Mouse (Mus musculus) gastrocnemius, adult 8-10 months (tissue): ENCODE measurements around the gene March10. TPM values are rescaled to one million over a fixed set of nuclear protein-coding genes. Genes with fewer than 3 reads are reported as not detected.

Source experiments
- DNase-seq, 2 experiments: peaks; one replicate each; pipeline ENCODE4 v3.0.0; 2022; ENCODE audit warnings: low spot score in 2 of 2
- total RNA-seq, 4 experiments: library from RNA; stranded (reverse); gene quantifications; 2 replicates each; pipeline ENCODE4 v1.2.4; 2022

The March10 gene
- not detected for total RNA-seq

DNA sequence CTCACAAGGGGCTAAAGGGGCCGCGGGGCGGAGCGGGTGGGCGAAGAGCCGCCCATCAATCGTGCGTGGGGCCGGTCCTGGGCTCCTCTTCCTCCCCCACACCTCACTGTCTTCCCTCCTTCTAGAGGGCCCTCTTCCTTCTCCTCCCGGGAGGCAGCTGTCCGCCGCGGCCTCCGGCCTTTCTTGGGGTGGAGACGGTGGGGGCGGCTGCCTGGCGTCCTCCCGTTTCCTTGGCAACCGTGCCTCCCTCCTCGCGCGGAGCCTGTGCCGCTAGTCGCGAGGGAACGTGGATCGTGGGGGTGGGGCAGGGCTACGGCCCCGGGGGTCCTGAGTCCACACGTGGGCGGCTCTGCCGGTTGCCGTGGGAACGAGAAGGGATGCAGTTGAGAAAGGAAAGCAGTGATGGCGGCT lies at the start of gene March10:
Gene March10 (minus strand): TSS at position 239 of the 411 bp plus-strand sequence.
- DNase-seq, result no peak

- no peak for DNase-seq
Observed at GRCm38 (mm10) chr11:105506322-105506721, 49.8 kb upstream of the March10 start.

- no peak for DNase-seq
Observed at GRCm38 (mm10) chr11:105505038-105505437, 48.5 kb upstream of the March10 start.

DNA sequence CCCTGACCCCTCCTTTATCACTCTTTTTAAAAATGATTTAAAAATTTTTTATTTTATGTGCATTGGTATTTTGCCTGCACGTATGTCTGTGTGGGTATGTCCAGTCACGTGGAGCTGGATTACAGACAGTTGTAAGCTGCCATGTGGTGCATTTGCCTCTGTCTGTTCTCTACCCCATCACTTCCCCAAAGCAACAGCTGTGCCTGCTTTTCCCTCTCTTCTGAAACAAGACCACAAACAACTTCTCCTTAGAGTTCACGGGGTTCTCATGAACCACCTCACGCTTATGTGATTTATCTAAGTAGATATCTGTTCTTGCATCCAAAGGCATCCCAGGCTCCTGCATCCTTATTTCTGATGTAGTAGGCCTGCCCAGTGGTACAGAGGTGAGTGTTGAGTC lies 45.8 kb upstream of the March10 start:
- no peak for DNase-seq

DNA sequence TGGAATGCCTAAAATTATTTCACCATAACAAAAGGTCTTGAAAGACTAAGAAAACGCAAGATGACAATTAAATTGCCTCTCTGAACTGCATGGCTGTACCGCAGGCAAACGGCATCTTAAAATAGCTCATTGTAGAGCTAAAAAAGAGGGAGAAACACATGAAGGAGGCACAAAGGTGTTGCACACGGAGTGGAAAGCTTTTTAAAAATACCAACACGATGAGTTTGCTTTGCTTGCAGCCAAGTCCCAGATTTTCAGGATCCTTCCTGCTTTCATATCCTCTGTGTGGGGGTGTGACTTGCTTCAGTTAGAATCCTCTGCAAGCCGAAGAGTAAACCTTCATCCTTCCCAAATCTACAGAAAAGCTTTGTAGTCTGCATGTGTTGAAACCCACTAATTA lies 41.0 kb upstream of the March10 start:
- DNase-seq, result no peak

GRCm38 (mm10) chr11:105496665-105497064 lies 40.1 kb upstream of the March10 start:
- no peak for DNase-seq

DNA sequence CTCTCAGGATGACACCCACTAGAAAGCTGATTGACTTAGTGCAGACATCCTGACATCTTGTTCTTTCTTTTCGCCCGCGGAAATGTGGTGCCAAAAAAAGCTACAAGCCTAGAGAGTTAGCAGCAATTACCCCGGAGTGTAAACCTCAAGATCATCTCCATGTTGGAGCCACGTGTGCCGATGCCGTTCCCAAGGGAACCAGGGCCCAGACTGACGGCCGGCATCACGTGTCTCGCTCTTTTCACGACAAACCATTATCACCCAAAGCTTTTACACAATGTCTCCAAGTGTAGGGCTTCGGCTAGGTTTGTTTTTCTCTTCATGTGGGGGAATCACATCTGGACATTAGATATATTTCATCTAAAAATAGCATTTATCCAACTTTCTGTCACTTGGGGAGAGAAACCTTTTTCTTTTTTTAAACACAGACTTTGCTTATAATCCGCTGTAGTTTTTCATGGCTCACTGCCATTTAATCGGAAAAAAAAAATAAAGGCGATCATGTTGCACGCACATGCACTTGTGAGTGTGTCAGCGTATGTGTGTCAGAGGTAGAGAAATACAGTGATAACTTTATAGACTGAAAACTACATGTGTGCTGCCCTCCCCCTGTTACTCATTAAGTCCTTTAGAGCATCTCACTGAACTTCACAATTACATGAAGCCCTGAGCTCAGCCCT lies 39.2 kb upstream of the March10 start:
- no peak for DNase-seq

DNA sequence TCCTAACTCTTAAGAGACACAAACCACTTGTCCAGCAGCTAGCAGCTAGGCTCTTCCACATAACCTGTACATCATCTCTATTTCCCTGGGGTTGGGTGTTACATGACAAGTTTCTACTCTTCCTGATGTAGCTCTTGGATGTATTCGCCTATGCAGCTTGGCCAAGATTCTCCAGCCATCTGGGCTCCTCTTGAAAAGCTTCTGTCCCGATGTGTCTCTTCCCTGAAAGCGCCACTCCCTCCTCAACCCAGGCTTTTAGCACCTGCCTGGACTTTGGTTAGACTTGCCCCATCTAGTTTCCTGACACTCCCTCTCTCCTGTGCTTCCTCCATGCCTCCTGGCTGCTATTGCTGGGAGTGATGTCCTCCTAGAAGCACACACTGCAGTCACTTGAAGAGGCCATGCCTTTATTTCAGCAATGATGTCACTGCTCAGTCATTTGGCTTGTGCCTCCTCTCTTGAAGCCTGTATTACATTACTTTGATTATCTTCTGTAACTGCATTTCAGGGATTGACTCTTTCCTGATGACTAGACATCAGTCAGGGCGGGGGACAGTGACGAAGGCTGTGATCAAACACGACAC lies 38.3 kb upstream of the March10 start:
- no peak for DNase-seq

DNA sequence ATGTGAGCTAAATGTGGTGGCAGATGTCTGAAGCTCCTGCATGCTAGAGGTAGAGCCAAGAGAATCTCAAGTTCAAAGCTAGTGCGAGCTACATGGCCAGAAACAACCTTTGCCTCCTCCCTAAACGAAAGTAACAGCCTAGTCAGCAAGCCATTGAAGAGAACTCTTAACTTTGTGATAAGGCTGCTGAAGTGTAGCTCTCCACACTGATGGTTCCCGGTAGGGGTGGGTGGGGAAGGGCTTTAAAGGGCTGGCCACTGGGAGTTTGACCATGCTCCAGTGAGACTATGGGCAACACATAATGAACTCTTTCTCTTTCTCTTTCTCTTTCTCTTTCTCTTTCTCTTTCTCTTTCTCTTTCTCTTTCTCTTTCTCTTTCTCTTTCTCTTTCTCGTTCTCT lies 35.9 kb upstream of the March10 start:
- no peak for DNase-seq

GRCm38 (mm10) chr11:105490971-105491370 lies 34.4 kb upstream of the March10 start:
- DNase-seq, result no peak

GRCm38 (mm10) chr11:105485412-105485811 lies 28.9 kb upstream of the March10 start:
- DNase-seq, result no peak

DNA sequence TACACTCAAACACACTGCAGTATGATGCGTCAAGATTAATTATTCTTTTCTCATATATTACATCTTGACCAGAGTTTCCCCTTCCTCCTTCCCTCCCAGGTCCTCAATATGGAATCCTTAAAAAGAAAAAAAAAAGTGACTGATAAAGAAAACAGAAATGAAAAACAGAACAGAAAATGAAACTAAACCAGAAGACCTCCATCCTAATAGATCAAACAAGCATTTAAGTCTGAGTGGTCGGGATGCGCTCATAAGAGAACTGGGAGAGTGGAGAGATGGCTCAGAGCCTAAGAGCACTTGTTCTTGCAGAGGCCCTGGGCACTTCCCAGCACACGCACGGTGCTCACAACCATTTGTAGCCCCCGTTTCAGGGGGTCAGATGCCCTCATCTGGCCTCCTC lies 28.5 kb upstream of the March10 start:
- no peak for DNase-seq

GRCm38 (mm10) chr11:105482747-105483146 lies 26.2 kb upstream of the March10 start:
- no peak for DNase-seq

DNA sequence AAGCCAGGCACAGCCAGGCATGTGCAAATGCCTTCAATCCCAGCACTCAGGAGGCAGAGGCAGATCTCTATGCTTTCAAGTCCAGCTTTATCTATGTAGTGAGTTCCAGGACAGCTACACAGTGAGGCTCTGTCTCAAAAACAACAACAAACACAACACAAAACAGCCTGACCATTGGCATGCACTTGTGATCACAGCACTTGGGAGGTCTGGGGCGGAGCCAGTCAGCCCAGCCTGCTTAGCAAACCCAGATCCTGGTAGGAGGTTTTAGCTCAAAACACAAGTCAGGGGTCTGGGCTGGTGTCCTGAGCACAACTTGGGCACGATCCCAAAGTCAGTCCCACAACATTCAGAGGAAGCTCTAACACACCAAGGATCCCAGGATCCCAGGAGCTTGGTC lies 18.2 kb upstream of the March10 start:
- no peak for DNase-seq

DNA sequence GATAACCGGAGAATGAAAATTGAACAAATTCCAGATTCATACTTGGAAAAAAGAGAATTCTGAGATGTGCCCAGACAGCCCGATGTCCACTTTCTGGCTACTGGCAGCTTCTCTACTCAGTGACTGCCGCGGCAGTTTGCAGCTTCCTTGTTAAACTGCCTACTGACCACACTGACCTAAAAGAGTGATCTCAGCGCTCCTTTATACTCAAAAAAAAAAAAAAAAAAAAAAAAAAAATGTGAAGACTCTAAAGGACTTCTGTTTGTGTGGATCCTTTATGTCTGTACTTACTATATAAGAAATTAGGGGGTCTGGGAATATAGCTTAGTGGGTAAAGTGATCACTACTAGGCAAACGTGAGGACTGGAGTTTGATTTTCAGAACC lies 17.8 kb upstream of the March10 start:
- no peak for DNase-seq

DNA sequence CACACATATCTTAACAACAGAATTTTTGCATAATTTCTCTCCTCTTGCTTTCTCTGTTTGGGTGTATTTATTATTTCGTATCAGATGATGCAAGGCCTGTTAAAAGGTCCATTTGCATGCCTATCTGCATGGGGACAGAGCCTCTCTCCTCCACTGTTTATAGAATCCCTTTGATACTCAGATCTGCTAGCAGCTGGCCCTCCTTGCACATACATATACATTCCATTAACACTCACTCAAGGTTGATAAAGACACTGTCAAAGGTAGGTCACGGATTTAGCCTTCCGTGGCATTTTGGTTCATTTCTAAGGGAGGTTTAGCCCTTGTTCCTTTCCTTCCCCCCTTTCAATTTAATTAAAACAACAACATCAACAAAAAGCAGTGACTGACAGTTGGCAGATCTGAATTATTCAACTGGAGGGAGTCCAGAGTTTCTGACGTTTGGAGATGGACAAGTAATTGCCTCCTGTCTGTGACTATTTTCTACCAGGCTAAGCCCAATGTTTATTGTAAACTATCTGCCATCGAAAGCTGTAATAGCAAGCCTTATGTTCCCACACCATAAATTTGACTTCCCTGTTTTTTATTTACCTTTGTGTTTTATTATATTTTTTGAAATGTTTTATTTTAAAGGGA lies 17.3 kb upstream of the March10 start:
- no peak for DNase-seq

GRCm38 (mm10) chr11:105472610-105473009 lies 16.1 kb upstream of the March10 start:
- no peak for DNase-seq

DNA sequence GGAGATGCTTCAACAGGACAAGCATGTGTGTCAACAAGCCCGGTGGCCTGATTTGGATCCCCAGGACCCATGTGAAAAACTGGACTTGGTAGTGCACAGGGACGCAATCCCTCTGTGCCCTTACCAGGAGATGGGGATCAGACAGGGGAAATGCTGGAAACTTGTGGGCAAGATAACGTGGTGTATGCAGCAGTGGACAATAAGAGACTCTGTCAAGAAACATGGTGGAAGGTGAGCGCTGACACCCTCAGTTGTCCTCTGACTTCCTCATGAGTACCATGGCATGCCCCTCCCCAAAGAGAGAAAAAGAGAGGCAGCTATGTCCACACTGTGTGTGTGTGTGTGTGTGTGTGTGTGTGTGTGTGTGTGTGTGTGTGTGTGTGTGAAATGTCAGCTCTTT lies 14.4 kb upstream of the March10 start:
- no peak for DNase-seq

DNA sequence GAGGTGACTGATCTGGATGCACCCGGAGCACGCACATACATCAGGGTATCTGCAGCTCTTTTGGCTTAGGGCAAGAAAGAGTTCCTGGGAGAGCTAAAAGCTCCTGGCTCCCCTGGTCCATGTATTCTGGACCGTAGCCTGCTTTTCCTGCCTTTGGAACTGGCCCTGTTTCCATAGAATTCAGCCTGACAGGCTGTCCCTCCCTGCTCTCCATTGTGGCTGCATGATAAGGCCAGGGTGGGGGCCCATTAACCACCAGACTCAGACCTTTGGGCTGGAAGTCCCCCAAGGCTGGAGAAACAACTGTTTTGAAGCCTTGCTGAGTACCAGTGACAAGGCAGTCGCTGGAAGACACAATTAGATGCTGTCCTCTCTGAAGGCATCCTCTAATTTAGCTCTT lies 13.0 kb upstream of the March10 start:
- no peak for DNase-seq

DNA sequence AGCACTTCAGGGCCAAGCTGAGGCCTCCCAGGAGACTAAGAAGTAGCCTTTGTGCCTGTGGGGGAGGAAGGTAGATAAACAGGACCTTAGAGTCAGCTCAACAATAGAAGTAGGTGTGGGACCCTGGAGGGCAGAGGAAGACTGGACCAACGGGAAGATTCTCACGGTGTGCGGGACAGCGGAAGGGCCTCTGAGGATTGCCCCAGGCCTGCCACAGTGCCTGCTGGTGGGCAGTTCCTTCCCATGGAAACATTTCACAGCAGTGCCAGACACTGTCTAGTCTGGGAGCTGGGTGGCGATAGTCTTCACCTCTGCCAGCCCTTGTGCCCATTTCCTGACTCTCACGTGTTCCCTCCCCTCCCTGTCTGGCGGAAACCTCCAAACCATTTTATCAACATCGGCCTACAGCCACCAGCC lies 12.6 kb upstream of the March10 start:
- DNase-seq, result no peak

- no peak for DNase-seq
Observed at GRCm38 (mm10) chr11:105468436-105468835, 11.9 kb upstream of the March10 start.

GRCm38 (mm10) chr11:105467816-105468215 lies 11.3 kb upstream of the March10 start:
- no peak for DNase-seq

- no peak for DNase-seq
Observed at GRCm38 (mm10) chr11:105467266-105467665, 10.7 kb upstream of the March10 start.
